Mouse (Mus musculus): ENCODE measurements at regions not wholly inside any gene's neighbourhood (a gene's known extent, or its start where the extent isn't known, plus 50 kb on each side); places are given as distances from the start of the nearest gene placed in this dataset.

DNA sequence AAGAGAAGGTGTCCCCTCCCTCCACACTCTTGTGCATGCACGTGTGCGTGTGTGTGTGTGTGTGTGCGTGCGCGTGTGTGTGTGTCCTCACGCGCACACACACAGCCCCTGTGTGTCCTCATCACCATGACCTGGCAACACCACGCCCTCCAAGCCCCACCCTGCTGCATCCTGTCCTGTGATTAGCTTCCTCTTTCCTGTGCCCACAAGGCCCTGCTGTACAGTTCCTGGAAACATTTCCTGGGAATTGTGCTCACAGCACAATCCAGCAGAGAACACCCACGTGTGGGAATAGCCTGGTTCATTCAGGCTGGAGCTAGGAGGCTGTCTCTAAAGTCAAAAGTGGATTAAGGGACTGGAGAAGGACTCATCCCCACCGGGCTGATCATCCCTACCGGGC, 95.5 kb downstream of the Cstad start:
- WGBS = 70% methylated on average over 11 of the region's 11 CpGs
- Histone ChIP-seq H3K27ac (replicated peaks; ENCODE audit: low read depth, low read length) (peak overlapping the region; percentile 64), H3K9me3 (ENCODE audit: control insufficient read depth, low read length) (no peaks in the 10 kb centered on the region), H3K4me3 (ENCODE audit: low read depth, low read length) (no peak overlapping the region), H3K4me2 (ENCODE audit: low read depth, low read length) (no peak overlapping the region), H3K36me3 (ENCODE audit: control insufficient read depth, insufficient read depth, low read length) (no peaks in the 10 kb centered on the region), H3K27me3 (replicated peaks; ENCODE audit: control insufficient read depth, insufficient read depth, low read length) (no peaks in the 10 kb centered on the region), H3K4me1 (ENCODE audit: control insufficient read depth, insufficient read depth, low read length) (peaks cover 57% of the 10 kb centered on the region), H3K9ac (ENCODE audit: low read depth, low read length) (no peak overlapping the region)
- DNase-seq (ENCODE audit: low spot score) (peak; percentile 47), ATAC-seq (ENCODE audit: low read depth) (no peak)

DNA sequence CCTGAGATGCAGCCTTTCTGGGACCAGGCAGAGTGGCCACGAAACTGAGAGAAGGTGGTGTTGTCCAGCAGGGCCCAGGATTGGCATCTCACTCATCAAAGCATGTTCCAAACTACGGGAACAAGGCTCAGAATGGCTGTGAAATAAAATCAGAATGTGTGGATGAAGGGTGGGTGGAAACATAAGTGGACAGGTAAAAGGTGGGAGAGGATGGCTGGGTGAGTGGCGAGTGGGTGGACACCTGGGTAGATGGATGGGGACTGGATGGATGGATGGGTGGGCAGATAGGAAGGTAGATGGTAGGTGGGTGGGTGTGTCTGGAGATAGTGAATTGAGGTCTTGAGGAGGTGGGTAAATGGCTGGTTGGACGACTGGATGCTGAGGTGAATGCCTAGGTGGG, 93.6 kb downstream of the Cstad start:
- no peak for ATAC-seq (ENCODE audit: low read depth)

DNA sequence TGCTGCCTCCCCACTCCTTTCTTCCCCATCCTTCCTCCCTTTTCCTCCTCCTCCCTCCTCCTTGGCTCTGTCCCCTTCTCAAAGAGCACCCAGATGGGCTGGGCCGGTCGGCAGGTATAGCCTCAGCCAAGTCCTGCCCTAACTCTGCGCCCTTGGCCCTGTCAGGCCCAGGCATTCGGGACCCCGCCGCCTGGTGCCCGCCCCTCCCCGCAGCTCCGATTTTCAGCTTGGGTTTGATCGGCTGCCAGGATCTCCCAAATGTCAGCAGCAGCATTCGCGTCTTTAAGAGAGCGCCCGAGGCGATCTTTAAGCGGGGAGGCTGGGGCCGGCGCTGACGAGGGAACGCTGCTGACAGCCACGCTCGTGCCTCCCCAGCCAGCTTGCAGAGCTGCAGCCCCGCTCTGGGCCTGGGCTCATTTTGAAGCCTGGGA, 92.3 kb downstream of the Cstad start:
- Histone ChIP-seq H3K4me2 (ENCODE audit: low read depth, low read length) (peak overlapping the region; percentile 39), H3K9ac (ENCODE audit: low read depth, low read length) (peak overlapping the region; percentile 47), H3K27ac (replicated peaks; ENCODE audit: low read depth, low read length) (peak overlapping the region; percentile 84), H3K36me3 (ENCODE audit: control insufficient read depth, insufficient read depth, low read length) (no peaks in the 10 kb centered on the region), H3K27me3 (replicated peaks; ENCODE audit: control insufficient read depth, insufficient read depth, low read length) (no peaks in the 10 kb centered on the region), H3K9me3 (ENCODE audit: control insufficient read depth, low read length) (no peaks in the 10 kb centered on the region), H3K4me3 (ENCODE audit: low read depth, low read length) (no peak overlapping the region), H3K4me1 (ENCODE audit: control insufficient read depth, insufficient read depth, low read length) (peaks cover 41% of the 10 kb centered on the region)
- peak; percentile 95 for DNase-seq (ENCODE audit: low spot score)
- ATAC-seq (ENCODE audit: low read depth) = peak; percentile 72
- WGBS = 2% methylated on average over 20 of the region's 23 CpGs

More for the DNA sequence above, 93.6 kb downstream of the Cstad start:
- Histone ChIP-seq H3K27me3 (replicated peaks; ENCODE audit: control insufficient read depth, insufficient read depth, low read length) (no peaks in the 10 kb centered on the region), H3K4me1 (ENCODE audit: control insufficient read depth, insufficient read depth, low read length) (peaks cover 52% of the 10 kb centered on the region), H3K4me3 (ENCODE audit: low read depth, low read length) (no peak overlapping the region), H3K36me3 (ENCODE audit: control insufficient read depth, insufficient read depth, low read length) (no peaks in the 10 kb centered on the region), H3K9me3 (ENCODE audit: control insufficient read depth, low read length) (no peaks in the 10 kb centered on the region), H3K4me2 (ENCODE audit: low read depth, low read length) (no peak overlapping the region), H3K27ac (replicated peaks; ENCODE audit: low read depth, low read length) (peak overlapping the region; percentile 84; the same call in 1 of the 2 replicates), H3K9ac (ENCODE audit: low read depth, low read length) (no peak overlapping the region)
- WGBS = 92% methylated on average over 4 of the region's 4 CpGs
- no peak for DNase-seq (ENCODE audit: low spot score)

DNA sequence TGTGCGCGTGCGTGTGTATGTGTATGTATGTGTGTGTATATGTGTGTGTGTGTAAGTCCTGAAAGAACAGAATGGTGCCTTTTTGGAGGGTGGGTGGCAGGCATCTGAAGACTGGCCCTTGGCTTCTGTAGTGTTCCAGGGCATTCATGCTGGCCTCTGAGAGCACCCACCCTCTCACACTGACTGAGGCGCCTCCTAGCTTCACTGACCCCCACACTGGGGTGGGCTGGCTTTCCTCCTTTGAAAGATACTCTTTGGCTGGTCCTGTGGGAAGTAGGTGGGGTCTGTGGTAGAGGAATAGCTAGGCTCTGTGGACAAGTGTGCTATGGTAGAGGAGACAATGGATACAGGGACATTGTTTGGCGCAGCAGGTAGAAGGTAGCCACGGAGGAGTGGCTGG, 91.5 kb downstream of the Cstad start:
- Histone ChIP-seq H3K4me3 (ENCODE audit: low read depth, low read length) (no peak overlapping the region), H3K4me2 (ENCODE audit: low read depth, low read length) (no peak overlapping the region), H3K4me1 (ENCODE audit: control insufficient read depth, insufficient read depth, low read length) (peaks cover 34% of the 10 kb centered on the region), H3K9ac (ENCODE audit: low read depth, low read length) (no peak overlapping the region), H3K27ac (replicated peaks; ENCODE audit: low read depth, low read length) (peak overlapping the region; percentile 84; the same call in 1 of the 2 replicates), H3K9me3 (ENCODE audit: control insufficient read depth, low read length) (no peaks in the 10 kb centered on the region), H3K27me3 (replicated peaks; ENCODE audit: control insufficient read depth, insufficient read depth, low read length) (no peaks in the 10 kb centered on the region), H3K36me3 (ENCODE audit: control insufficient read depth, insufficient read depth, low read length) (no peaks in the 10 kb centered on the region)
- DNase-seq (ENCODE audit: low spot score) = no peak
- no peak for ATAC-seq (ENCODE audit: low read depth)
- 71% methylated on average over 6 of the region's 6 CpGs for WGBS

DNA sequence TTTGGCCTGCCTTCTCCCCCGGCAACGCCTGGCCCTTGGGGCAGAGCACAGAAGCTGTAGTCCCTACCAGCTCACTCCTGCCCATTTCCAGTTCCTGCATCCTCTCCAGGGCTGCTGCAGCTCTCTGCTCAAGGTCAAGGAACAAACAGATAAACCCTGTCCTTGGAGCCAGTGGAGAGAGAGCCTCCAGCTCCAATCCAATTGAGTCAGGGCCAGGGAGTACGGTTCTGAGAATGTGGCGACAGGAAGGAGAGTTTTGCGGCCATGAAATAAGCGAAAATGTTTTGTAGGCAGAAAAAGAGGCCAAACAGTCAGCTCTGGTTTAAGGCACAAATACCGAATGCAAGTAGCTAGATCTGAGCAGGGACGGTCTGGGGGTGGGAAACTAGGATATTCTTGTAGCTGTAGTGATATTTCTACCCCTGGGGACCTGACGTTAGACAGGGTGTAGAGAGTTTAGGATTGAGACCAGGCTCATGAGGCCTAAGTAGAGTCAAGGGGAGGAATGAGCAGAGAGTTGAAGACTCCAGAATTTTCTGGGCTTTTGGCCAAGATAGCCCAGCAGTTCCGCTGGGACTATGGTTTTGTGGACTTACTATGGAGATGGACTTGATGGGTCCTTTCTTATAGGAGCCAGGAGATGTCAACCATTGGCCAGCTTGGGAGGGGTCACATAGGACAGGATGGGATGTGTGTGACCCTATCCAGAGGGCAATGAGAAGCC, 90.5 kb downstream of the Cstad start:
- Histone ChIP-seq H3K27me3 (replicated peaks; ENCODE audit: control insufficient read depth, insufficient read depth, low read length) (no peaks in the 10 kb centered on the region), H3K9ac (ENCODE audit: low read depth, low read length) (no peak overlapping the region), H3K4me1 (ENCODE audit: control insufficient read depth, insufficient read depth, low read length) (peaks cover 33% of the 10 kb centered on the region), H3K9me3 (ENCODE audit: control insufficient read depth, low read length) (peaks cover 3% of the 10 kb centered on the region), H3K36me3 (ENCODE audit: control insufficient read depth, insufficient read depth, low read length) (no peaks in the 10 kb centered on the region), H3K4me2 (ENCODE audit: low read depth, low read length) (no peak overlapping the region), H3K27ac (replicated peaks; ENCODE audit: low read depth, low read length) (peak overlapping the region; percentile 83), H3K4me3 (ENCODE audit: low read depth, low read length) (no peak overlapping the region)
- 40% methylated on average over 10 of the region's 10 CpGs for WGBS
- no peak for ATAC-seq (ENCODE audit: low read depth)
- peak; percentile 72 for DNase-seq (ENCODE audit: low spot score)

DNA sequence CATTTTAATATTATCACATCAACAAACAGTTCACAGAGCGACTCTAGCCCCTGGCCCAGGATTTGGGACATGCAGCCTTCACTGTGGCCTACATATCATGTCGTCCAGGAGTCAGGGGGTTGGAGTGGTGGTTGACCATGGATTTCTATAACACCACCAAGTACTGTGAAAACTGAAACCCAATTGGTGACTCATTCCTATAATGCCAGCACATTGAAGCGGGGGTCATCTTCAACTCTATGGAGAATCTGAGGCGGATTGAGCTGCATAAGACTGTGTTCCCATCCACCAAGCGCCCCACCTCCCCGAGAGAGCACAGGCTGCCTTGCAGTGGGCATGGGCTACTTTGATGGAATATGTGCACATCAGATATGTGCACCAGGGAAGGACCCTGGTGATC, 89.6 kb downstream of the Cstad start:
- WGBS = 91% methylated on average over 6 of the region's 6 CpGs
- Histone ChIP-seq H3K9me3 (ENCODE audit: control insufficient read depth, low read length) (peaks cover 12% of the 10 kb centered on the region), H3K36me3 (ENCODE audit: control insufficient read depth, insufficient read depth, low read length) (no peaks in the 10 kb centered on the region), H3K4me3 (ENCODE audit: low read depth, low read length) (no peak overlapping the region), H3K27ac (replicated peaks; ENCODE audit: low read depth, low read length) (peak overlapping the region; percentile 83), H3K4me1 (ENCODE audit: control insufficient read depth, insufficient read depth, low read length) (peaks cover 33% of the 10 kb centered on the region), H3K27me3 (replicated peaks; ENCODE audit: control insufficient read depth, insufficient read depth, low read length) (no peaks in the 10 kb centered on the region), H3K9ac (ENCODE audit: low read depth, low read length) (no peak overlapping the region), H3K4me2 (ENCODE audit: low read depth, low read length) (no peak overlapping the region)
- ATAC-seq (ENCODE audit: low read depth) (no peak), DNase-seq (ENCODE audit: low spot score) (no peak)

DNA sequence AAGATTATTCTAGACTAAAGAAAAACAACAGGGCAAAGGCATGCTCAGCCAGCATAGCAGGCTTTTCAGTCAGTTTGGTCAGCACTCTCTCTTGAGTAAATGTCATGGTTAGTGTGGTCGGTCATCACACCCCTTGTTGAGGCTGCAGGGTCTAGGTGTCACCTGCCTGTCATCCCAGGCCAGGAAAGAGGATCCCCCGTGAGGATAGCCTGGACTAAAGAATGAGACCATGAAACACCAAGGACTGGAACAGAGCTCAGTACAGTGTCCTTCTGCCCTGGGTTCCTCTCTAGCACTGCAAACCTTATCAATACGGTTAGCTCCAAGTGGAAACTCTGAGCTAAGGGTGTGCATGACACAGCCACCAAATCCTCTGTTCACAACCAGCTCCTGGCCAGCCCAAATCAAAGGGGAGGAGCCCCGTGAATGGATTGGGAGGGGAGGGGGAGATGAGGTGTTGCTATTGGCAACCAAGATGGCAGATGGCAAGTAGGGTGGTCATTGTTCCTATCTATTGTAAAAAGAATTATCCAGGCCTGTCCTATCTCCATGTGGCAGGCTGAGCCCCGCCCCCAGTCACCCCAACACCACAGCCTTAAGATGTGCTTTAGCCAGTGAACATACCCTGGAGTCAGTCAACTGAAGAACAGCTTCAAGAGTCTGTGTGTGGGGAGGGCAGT, 87.4 kb downstream of the Cstad start:
- no peak overlapping the region for H3K9ac ChIP-seq (ENCODE audit: low read depth, low read length)
- H3K4me2 ChIP-seq (ENCODE audit: low read depth, low read length) = no peak overlapping the region
- no peaks in the 10 kb centered on the region for H3K36me3 ChIP-seq (ENCODE audit: control insufficient read depth, insufficient read depth, low read length)
- 59% methylated on average over 5 of the region's 5 CpGs for WGBS
- H3K9me3 ChIP-seq (ENCODE audit: control insufficient read depth, low read length) = peaks cover 13% of the 10 kb centered on the region
- ATAC-seq (ENCODE audit: low read depth) (no peak), DNase-seq (ENCODE audit: low spot score) (no peak)
- no peak overlapping the region for H3K4me3 ChIP-seq (ENCODE audit: low read depth, low read length)
- peaks cover 28% of the 10 kb centered on the region for H3K4me1 ChIP-seq (ENCODE audit: control insufficient read depth, insufficient read depth, low read length)
- no peaks in the 10 kb centered on the region for H3K27me3 ChIP-seq (replicated peaks; ENCODE audit: control insufficient read depth, insufficient read depth, low read length)
- H3K27ac ChIP-seq (replicated peaks; ENCODE audit: low read depth, low read length) = no peak overlapping the region

DNA sequence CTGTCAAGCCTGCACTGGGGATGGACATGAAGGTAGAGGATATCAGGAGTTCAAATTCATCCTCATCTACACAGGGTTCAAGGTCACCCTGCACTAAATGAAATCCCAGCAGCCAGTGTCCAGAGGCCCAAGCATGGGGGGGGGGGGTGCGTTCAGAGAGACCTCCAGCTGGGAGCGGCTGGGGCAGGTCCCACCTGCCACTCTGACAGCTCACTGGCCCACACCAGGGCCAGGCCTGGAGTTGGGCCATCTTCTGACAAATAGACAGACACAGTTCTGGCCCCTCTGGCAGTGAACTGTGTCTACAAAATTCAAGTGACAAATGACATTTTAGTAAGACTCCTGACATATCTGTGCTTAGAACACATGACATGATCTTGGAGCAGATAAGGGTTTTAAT, 86.8 kb downstream of the Cstad start:
- Histone ChIP-seq H3K36me3 (ENCODE audit: control insufficient read depth, insufficient read depth, low read length) (no peaks in the 10 kb centered on the region), H3K27me3 (replicated peaks; ENCODE audit: control insufficient read depth, insufficient read depth, low read length) (no peaks in the 10 kb centered on the region), H3K4me1 (ENCODE audit: control insufficient read depth, insufficient read depth, low read length) (peaks cover 26% of the 10 kb centered on the region), H3K9ac (ENCODE audit: low read depth, low read length) (no peak overlapping the region), H3K4me2 (ENCODE audit: low read depth, low read length) (no peak overlapping the region), H3K9me3 (ENCODE audit: control insufficient read depth, low read length) (peaks cover 13% of the 10 kb centered on the region), H3K27ac (replicated peaks; ENCODE audit: low read depth, low read length) (no peak overlapping the region), H3K4me3 (ENCODE audit: low read depth, low read length) (no peak overlapping the region)
- 57% methylated on average over 1 of the region's 2 CpGs for WGBS
- no peak for ATAC-seq (ENCODE audit: low read depth)
- DNase-seq (ENCODE audit: low spot score) = no peak

DNA sequence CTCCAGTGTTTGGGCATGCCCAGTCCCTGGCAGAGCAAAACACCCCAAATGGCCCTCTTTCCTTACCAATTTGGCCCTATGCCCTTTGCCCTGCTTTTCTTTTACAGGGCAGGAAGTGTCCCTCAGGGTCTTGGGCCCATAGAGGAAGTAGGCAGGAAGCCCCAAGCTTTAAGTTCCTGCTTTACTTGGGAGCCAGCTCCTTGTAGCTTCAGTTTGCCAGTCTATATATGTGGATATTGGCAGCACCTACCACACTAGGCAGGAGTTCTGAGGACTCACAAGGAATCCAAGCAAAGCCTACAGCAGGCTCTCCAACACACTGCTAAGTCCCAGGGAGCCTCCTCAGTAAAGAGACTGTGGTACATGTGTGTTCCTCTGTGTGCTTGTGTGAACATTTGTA, 84.2 kb downstream of the Cstad start:
- no peak overlapping the region for H3K4me2 ChIP-seq (ENCODE audit: low read depth, low read length)
- peaks cover 14% of the 10 kb centered on the region for H3K4me1 ChIP-seq (ENCODE audit: control insufficient read depth, insufficient read depth, low read length)
- H3K4me3 ChIP-seq (ENCODE audit: low read depth, low read length) = no peak overlapping the region
- ATAC-seq (ENCODE audit: low read depth) = no peak
- no peak overlapping the region for H3K9ac ChIP-seq (ENCODE audit: low read depth, low read length)
- H3K27me3 ChIP-seq (replicated peaks; ENCODE audit: control insufficient read depth, insufficient read depth, low read length) = no peaks in the 10 kb centered on the region
- peaks cover 13% of the 10 kb centered on the region for H3K9me3 ChIP-seq (ENCODE audit: control insufficient read depth, low read length)
- H3K27ac ChIP-seq (replicated peaks; ENCODE audit: low read depth, low read length) = no peak overlapping the region
- DNase-seq (ENCODE audit: low spot score) = no peak
- H3K36me3 ChIP-seq (ENCODE audit: control insufficient read depth, insufficient read depth, low read length) = no peaks in the 10 kb centered on the region
